Mouse (Mus musculus) liver, adult 2 months (tissue): ENCODE data around the gene Shisal1. TPM values are rescaled to one million over a fixed set of nuclear protein-coding genes. Genes with fewer than 3 reads are reported as not detected.

ENCODE experiments used
- DNase-seq: peaks from one replicate; pipeline ENCODE4 v3.0.0-alpha.2; 2011; ENCODE audit warnings: low read depth, low spot score; ENCODE audit errors: extremely low read depth
- H3K27ac ChIP-seq: fragments of 200-500 bp; replicated peaks from 2 replicates; pipeline ENCODE4 v1.5.1; 2012; ENCODE audit warnings: low read depth, mild to moderate bottlenecking, control low read depth, inconsistent platforms, low read length; ENCODE audit not compliant: insufficient read depth
- H3K27me3 ChIP-seq: fragments of 200-500 bp; 2 replicates; pipeline ENCODE4 v1.6.1; 2012; ENCODE audit warnings: mild to moderate bottlenecking, moderate library complexity, low read length, inconsistent platforms; ENCODE audit not compliant: control insufficient read depth, insufficient read depth
- H3K36me3 ChIP-seq: fragments of 200-500 bp; 2 replicates; pipeline ENCODE4 v1.6.1; 2012; ENCODE audit warnings: low read length, inconsistent platforms; ENCODE audit not compliant: control insufficient read depth, insufficient read depth
- H3K4me1 ChIP-seq: fragments of 200-500 bp; 2 replicates; pipeline ENCODE4 v1.6.1; 2011; ENCODE audit warnings: low read length; ENCODE audit not compliant: control insufficient read depth, insufficient read depth
- H3K4me3 ChIP-seq: fragments of 200-500 bp; 2 replicates; pipeline ENCODE4 v1.5.1; 2011; ENCODE audit warnings: low read depth, mild to moderate bottlenecking, control low read depth, low read length, moderate library complexity; ENCODE audit not compliant: insufficient read depth
- H3K79me2 ChIP-seq: fragments of 200-500 bp; 2 replicates; pipeline ENCODE4 v1.6.1; 2012; ENCODE audit warnings: inconsistent platforms, mild to moderate bottlenecking, low read length, moderate library complexity; ENCODE audit not compliant: control insufficient read depth, insufficient read depth
- H3K9ac ChIP-seq: fragments of 200-500 bp; 2 replicates; pipeline ENCODE4 v1.6.1; 2012; ENCODE audit warnings: low read depth, mild to moderate bottlenecking, control low read depth, inconsistent platforms, low read length
- CTCF ChIP-seq: fragments of 200-500 bp; IDR thresholded peaks from 2 replicates; pipeline ENCODE4 v1.5.1; 2011; ENCODE audit warnings: low read depth, low read length, control low read depth
- POLR2A ChIP-seq: fragments of 200-500 bp; IDR thresholded peaks from 2 replicates; pipeline ENCODE4 v1.6.1; 2011; ENCODE audit warnings: low read length, control low read depth; ENCODE audit not compliant: insufficient read depth; ENCODE audit errors: extremely low read depth
- WGBS: fragments of 180-500 bp; shearing (Covaris S2); methylation state at CpG from one replicate; pipeline ENCODE4 v1.1.7; 2018; 5-methylcytosine and 5-hydroxymethylcytosine counted together
- polyA plus RNA-seq: library from polyadenylated mRNA; depleted of rRNA; stranded (reverse); fragments of >200 nt; gene quantifications from 2 replicates; pipeline ENCODE4 v1.2.3, GENCODE M21; 2012
- total RNA-seq: library from RNA; depleted of rRNA; stranded (reverse); fragments of >200 nt; gene quantifications from 2 replicates; pipeline ENCODE4 v1.2.3, GENCODE M21; 2014

The Shisal1 gene
- total and polyA plus RNA-seq, 2 experiments: under 0.01 to 0.02 TPM

GRCm38 (mm10) chr15:84364746-84365145 is 82.2 kb downstream of the Shisal1 start:
- no peaks in the 10 kb centered on the region for H3K79me2 ChIP-seq
- TF ChIP-seq POLR2A: no peak
- TF ChIP-seq CTCF: no peak
- no peak overlapping the region for H3K27ac ChIP-seq
- H3K9ac ChIP-seq: no peak overlapping the region
- WGBS: 86% methylated on average over 3 of the region's 3 CpGs
- H3K4me1 ChIP-seq: no peaks in the 10 kb centered on the region
- H3K36me3 ChIP-seq: no peaks in the 10 kb centered on the region
- no peak for DNase-seq
- no peaks in the 10 kb centered on the region for H3K27me3 ChIP-seq
- no peak overlapping the region for H3K4me3 ChIP-seq

- no peak for DNase-seq
- Histone ChIP-seq H3K4me3 (no peak overlapping the region), H3K4me1 (no peaks in the 10 kb centered on the region), H3K27ac (no peak overlapping the region), H3K79me2 (no peaks in the 10 kb centered on the region), H3K9ac (no peak overlapping the region), H3K36me3 (no peaks in the 10 kb centered on the region), H3K27me3 (no peaks in the 10 kb centered on the region)
- no peak for TF ChIP-seq CTCF
- whole genome bisulfite sequencing: 74% methylated on average over 5 of the region's 5 CpGs
Measured at GRCm38 (mm10) chr15:84355081-84355480, 91.8 kb downstream of the Shisal1 start.

GRCm38 (mm10) chr15:84351915-84352844 is 94.7 kb downstream of the Shisal1 start:
- H3K4me3 ChIP-seq: no peak overlapping the region
- no peaks in the 10 kb centered on the region for H3K27me3 ChIP-seq
- WGBS: 75% methylated on average over 21 of the region's 21 CpGs
- TF ChIP-seq POLR2A (no peak), CTCF (no peak)
- no peaks in the 10 kb centered on the region for H3K4me1 ChIP-seq
- no peaks in the 10 kb centered on the region for H3K79me2 ChIP-seq
- H3K27ac ChIP-seq: no peak overlapping the region
- H3K36me3 ChIP-seq: no peaks in the 10 kb centered on the region
- no peak overlapping the region for H3K9ac ChIP-seq
- no peak for DNase-seq

- no peak for TF ChIP-seq POLR2A
- TF ChIP-seq CTCF: no peak
- no peak for DNase-seq
- H3K36me3 ChIP-seq: no peaks in the 10 kb centered on the region
- no peak overlapping the region for H3K4me3 ChIP-seq
- no peak overlapping the region for H3K9ac ChIP-seq
- H3K79me2 ChIP-seq: no peaks in the 10 kb centered on the region
- WGBS: 77% methylated on average over 7 of the region's 7 CpGs
- H3K4me1 ChIP-seq: no peaks in the 10 kb centered on the region
- no peak overlapping the region for H3K27ac ChIP-seq
- H3K27me3 ChIP-seq: no peaks in the 10 kb centered on the region
Measured at GRCm38 (mm10) chr15:84351342-84351741, 95.6 kb downstream of the Shisal1 start.

GRCm38 (mm10) chr15:84349915-84350738 is 96.8 kb downstream of the Shisal1 start:
- Histone ChIP-seq H3K9ac (no peak overlapping the region), H3K4me3 (no peak overlapping the region), H3K36me3 (no peaks in the 10 kb centered on the region), H3K79me2 (no peaks in the 10 kb centered on the region), H3K4me1 (no peaks in the 10 kb centered on the region), H3K27me3 (no peaks in the 10 kb centered on the region), H3K27ac (no peak overlapping the region)
- DNase-seq: no peak
- WGBS: 66% methylated on average over 14 of the region's 14 CpGs
- TF ChIP-seq CTCF (no peak), POLR2A (no peak)
